In genomic region chr12:84388774-84389400, GRCm38 (mm10) we compare ENCODE assay signal across 12 mouse cellular contexts. TPM values are rescaled to one million over a fixed set of nuclear protein-coding genes. Genes with fewer than 3 reads are reported as not detected.
DNase-seq lines count a peak whose midpoint lies in the region; ATAC-seq and TF ChIP-seq lines count a peak whose summit lies in the region.
"Had no signal": no experiment of that assay in that cellular context is flagged by ENCODE, and none has a peak within 500 bp of the region (broad histone marks: within the 10 kb centered on the region; RNA-seq: fewer than 3 reads in every experiment).

No protein-coding gene starts in this region.

- no peaks in the 10 kb centered on the region; the same call in none of the 2 replicates for H3K36me3 ChIP-seq in heart, adult 2 months (ENCODE audit: control insufficient read depth, insufficient read depth, low read length)
- H3K36me3 ChIP-seq in lung, postnatal 0 days (ENCODE audit: insufficient read depth, low read length), result no peaks in the 10 kb centered on the region
- no peaks in the 10 kb centered on the region for H3K36me3 ChIP-seq in hindbrain, embryonic 11.5 days (ENCODE audit: control insufficient read depth, insufficient read depth, low read length)
- H3K36me3 ChIP-seq: forebrain, embryonic 15.5 days had no signal

- H3K4me3 ChIP-seq in heart, adult 2 months, result no peak overlapping the region
- no peak overlapping the region for H3K4me3 ChIP-seq in lung, postnatal 0 days (ENCODE audit: low read depth, low read length)
- H3K4me3 ChIP-seq in brown adipose tissue, adult 24 weeks (ENCODE audit: insufficient read depth, low read depth, low read length), result peak overlapping the region; percentile 24
- no peak overlapping the region for H3K4me3 ChIP-seq in hindbrain, embryonic 11.5 days (ENCODE audit: low read depth, low read length)
- H3K4me3 ChIP-seq: forebrain, embryonic 15.5 days; heart, embryonic 13.5 days; neural tube, embryonic 13.5 days had no signal

- no peaks in the 10 kb centered on the region for H3K9me3 ChIP-seq in lung, postnatal 0 days (ENCODE audit: low read length)
- H3K9me3 ChIP-seq in hindbrain, embryonic 11.5 days (ENCODE audit: control insufficient read depth, low read length), result no peaks in the 10 kb centered on the region
- H3K9me3 ChIP-seq: forebrain, embryonic 15.5 days; heart, embryonic 13.5 days; neural tube, embryonic 13.5 days had no signal

- peak overlapping the region; percentile 21; the same call in 1 of the 2 replicates for H3K4me2 ChIP-seq in lung, postnatal 0 days (replicated peaks; ENCODE audit: low read depth, low read length)
- H3K4me2 ChIP-seq in hindbrain, embryonic 11.5 days (replicated peaks; ENCODE audit: low read depth, low read length), result no peak overlapping the region
- H3K4me2 ChIP-seq: forebrain, embryonic 15.5 days; heart, embryonic 13.5 days; neural tube, embryonic 13.5 days had no signal

- DNase-seq in heart, adult 2 months, result no peak
- no peak for DNase-seq in heart, postnatal 36 days
- DNase-seq in lung, postnatal 0 days (ENCODE audit: low spot score), result peak; percentile 42
- DNase-seq in lung, postnatal 14 days, result no peak
- DNase-seq in adrenal gland, adult 8-10 months, result no peak
- DNase-seq in hindbrain, embryonic 11.5 days (ENCODE audit: low spot score), result no peak

- no peak for ATAC-seq in lung, postnatal 0 days
- ATAC-seq in neutrophil, adult 5-6 weeks (ENCODE audit: extremely low read depth, insufficient number of reproducible peaks, low FRiP score, poor library complexity, severe bottlenecking), result peak; percentile 62
- ATAC-seq in hindbrain, embryonic 11.5 days (ENCODE audit: low FRiP score), result no peak
- ATAC-seq: forebrain, embryonic 15.5 days had no signal

- no peaks in the 10 kb centered on the region for H3K79me2 ChIP-seq in heart, adult 2 months (replicated peaks; ENCODE audit: control insufficient read depth, insufficient read depth, low read length)

- WGBS in heart, adult 2 months, result 49% methylated on average over 14 of the region's 14 CpGs
- 47% methylated on average over 14 of the region's 14 CpGs for WGBS in lung, postnatal 0 days
- 75% methylated on average over 14 of the region's 14 CpGs for WGBS in hindbrain, embryonic 11.5 days

- H3K9ac ChIP-seq in heart, adult 2 months (ENCODE audit: low read depth, low read length), result no peak overlapping the region
- H3K9ac ChIP-seq in lung, postnatal 0 days (replicated peaks; ENCODE audit: low read depth), result no peak overlapping the region
- H3K9ac ChIP-seq in hindbrain, embryonic 11.5 days (ENCODE audit: low read depth, low read length), result no peak overlapping the region
- H3K9ac ChIP-seq: forebrain, embryonic 15.5 days; heart, embryonic 13.5 days; neural tube, embryonic 13.5 days had no signal

- no peak for TF ChIP-seq CTCF in heart, adult 2 months (IDR thresholded peaks at IDR 0.05)
- TF ChIP-seq CTCF in lung, postnatal 0 days (IDR thresholded peaks at IDR 0.05), result no peak

- TF ChIP-seq EP300 in heart, adult 2 months (IDR thresholded peaks at IDR 0.05; ENCODE audit: insufficient read depth, low read depth, low read length), result no peak
- no peak for TF ChIP-seq EP300 in lung, postnatal 0 days (IDR thresholded peaks at IDR 0.05)

- no peak for TF ChIP-seq POLR2A in heart, adult 2 months (IDR thresholded peaks at IDR 0.05; ENCODE audit: insufficient read depth, low read depth, low read length)

- peak overlapping the region; percentile 53 for H3K27ac ChIP-seq in heart, adult 2 months
- H3K27ac ChIP-seq in lung, postnatal 0 days (ENCODE audit: low read length), result no peak overlapping the region
- H3K27ac ChIP-seq in brown adipose tissue, adult 24 weeks (replicated peaks; ENCODE audit: low read depth, low read length), result peak overlapping the region; percentile 60
- H3K27ac ChIP-seq in hindbrain, embryonic 11.5 days (ENCODE audit: low read depth, low read length), result no peak overlapping the region
- H3K27ac ChIP-seq: forebrain, embryonic 15.5 days; heart, embryonic 13.5 days; neural tube, embryonic 13.5 days had no signal

- H3K4me1 ChIP-seq in heart, adult 2 months (ENCODE audit: control insufficient read depth, insufficient read depth, low read length), result peaks cover 5% of the 10 kb centered on the region
- no peaks in the 10 kb centered on the region for H3K4me1 ChIP-seq in lung, postnatal 0 days (ENCODE audit: insufficient read depth, low read depth, low read length)
- peaks cover 7% of the 10 kb centered on the region; the same call in 1 of the 2 replicates for H3K4me1 ChIP-seq in brown adipose tissue, adult 24 weeks (ENCODE audit: control insufficient read depth, insufficient read depth, insufficient read length, low read length)
- H3K4me1 ChIP-seq in hindbrain, embryonic 11.5 days (replicated peaks; ENCODE audit: control insufficient read depth, insufficient read depth, low read length), result no peaks in the 10 kb centered on the region
- H3K4me1 ChIP-seq: forebrain, embryonic 15.5 days; neural tube, embryonic 13.5 days had no signal

- no peaks in the 10 kb centered on the region for H3K27me3 ChIP-seq in heart, adult 2 months (ENCODE audit: control insufficient read depth, insufficient read depth, low read length)
- no peaks in the 10 kb centered on the region for H3K27me3 ChIP-seq in lung, postnatal 0 days (replicated peaks; ENCODE audit: insufficient read depth, low read length)
- H3K27me3 ChIP-seq in hindbrain, embryonic 11.5 days (ENCODE audit: control insufficient read depth, insufficient read depth, low read length), result no peaks in the 10 kb centered on the region
- H3K27me3 ChIP-seq: forebrain, embryonic 15.5 days; heart, embryonic 13.5 days; neural tube, embryonic 13.5 days had no signal

- intact Hi-C loops in heart, adult 2 months (cut with DNase I), result no loop called here
- intact Hi-C loops in heart, postnatal 36 days (cut with DNase I), result no loop called here

RNA-seq across cellular contexts. Expression of gene Entpd5, which starts 19.9 kb away (rescaled TPM):
- total RNA-seq in heart, adult 2 months (2021), result 10 to 100 TPM; 64.9 to 68.9 TPM
- 38.6 and 88.3 TPM in 2 replicates for polyA plus RNA-seq in heart, adult 2 months (2012; rRNA removed)
- 10 to 100 TPM; 61.6 to 68.2 TPM for total RNA-seq in heart, postnatal 36 days (2021)
- polyA plus RNA-seq in lung, postnatal 0 days (2015; fragmentation: Nextera tagmentation; extraction: Ambion mirVana), result 10.8 TPM in 2 replicates
- polyA plus RNA-seq in brown adipose tissue, adult 24 weeks (2012; ENCODE audit: insufficient read depth, insufficient read length, missing spikeins), result 78.5 and 97.3 TPM in 2 replicates
- 27.3 and 27.8 TPM in 2 replicates for total RNA-seq in neutrophil, adult 5-6 weeks (2017)
- 100 to 1,000 TPM; 101 to 157 (median 123) TPM for total RNA-seq in adrenal gland, adult 8-10 months (2022)
- 10.6 and 12.0 TPM in 2 replicates for polyA plus RNA-seq in hindbrain, embryonic 11.5 days (2014; fragmentation: Nextera tagmentation; extraction: Ambion mirVana)

RNA-seq across cellular contexts. Expression of gene Bbof1, which starts 20.0 kb away (rescaled TPM):
- total RNA-seq in heart, adult 2 months (2021), result 1 to 10 TPM; 1.7 to 2.0 TPM
- polyA plus RNA-seq in heart, adult 2 months (2012; rRNA removed), result 0.31 and 0.59 TPM in 2 replicates
- 1 to 10 TPM; 1.2 TPM for total RNA-seq in heart, postnatal 36 days (2021)
- 2.8 TPM in 2 replicates for polyA plus RNA-seq in lung, postnatal 0 days (2015; fragmentation: Nextera tagmentation; extraction: Ambion mirVana)
- 11.5 and 16.1 TPM in 2 replicates for polyA plus RNA-seq in brown adipose tissue, adult 24 weeks (2012; ENCODE audit: insufficient read depth, insufficient read length, missing spikeins)
- 1.6 and 2.3 TPM in 2 replicates for total RNA-seq in neutrophil, adult 5-6 weeks (2017)
- 1 to 10 TPM; 1.2 to 3.5 (median 2.0) TPM for total RNA-seq in adrenal gland, adult 8-10 months (2022)
- 1.5 and 2.4 TPM in 2 replicates for polyA plus RNA-seq in hindbrain, embryonic 11.5 days (2014; fragmentation: Nextera tagmentation; extraction: Ambion mirVana)
- polyA plus RNA-seq: small intestine, adult 2 months had no signal

RNA-seq across cellular contexts. Expression of gene Fam161b, which starts 27.3 kb away (rescaled TPM):
- 10 to 100 TPM in 1 of 2 experiments, 1 to 10 TPM in 1; 9.8 to 13.2 TPM for total RNA-seq in heart, adult 2 months (2021)
- 4.1 and 6.8 TPM in 2 replicates for polyA plus RNA-seq in heart, adult 2 months (2012; rRNA removed)
- total RNA-seq in heart, postnatal 36 days (2021), result 10 to 100 TPM in 1 of 2 experiments, 1 to 10 TPM in 1; 8.5 to 10.3 TPM
- polyA plus RNA-seq in lung, postnatal 0 days (2015; fragmentation: Nextera tagmentation; extraction: Ambion mirVana), result 2.4 and 3.1 TPM in 2 replicates
- 3.1 and 4.3 TPM in 2 replicates for polyA plus RNA-seq in brown adipose tissue, adult 24 weeks (2012; ENCODE audit: insufficient read depth, insufficient read length, missing spikeins)
- 1.7 and 2.4 TPM in 2 replicates for total RNA-seq in neutrophil, adult 5-6 weeks (2017)
- 1 to 10 TPM; 2.3 to 3.9 (median 3.3) TPM for total RNA-seq in adrenal gland, adult 8-10 months (2022)
- 8.7 and 11.2 TPM in 2 replicates for polyA plus RNA-seq in hindbrain, embryonic 11.5 days (2014; fragmentation: Nextera tagmentation; extraction: Ambion mirVana)

RNA-seq across cellular contexts. Expression of gene Coq6, which starts 27.4 kb away (rescaled TPM):
- total RNA-seq in heart, adult 2 months (2021), result 100 to 1,000 TPM in 1 of 2 experiments, 10 to 100 TPM in 1; 91.8 to 102 TPM
- 104 and 119 TPM in 2 replicates for polyA plus RNA-seq in heart, adult 2 months (2012; rRNA removed)
- 100 to 1,000 TPM; 105 to 114 TPM for total RNA-seq in heart, postnatal 36 days (2021)
- polyA plus RNA-seq in lung, postnatal 0 days (2015; fragmentation: Nextera tagmentation; extraction: Ambion mirVana), result 20.7 and 21.2 TPM in 2 replicates
- 153 and 163 TPM in 2 replicates for polyA plus RNA-seq in brown adipose tissue, adult 24 weeks (2012; ENCODE audit: insufficient read depth, insufficient read length, missing spikeins)
- total RNA-seq in neutrophil, adult 5-6 weeks (2017), result 5.6 and 8.1 TPM in 2 replicates
- 10 to 100 TPM; 35.6 to 54.7 (median 43.9) TPM for total RNA-seq in adrenal gland, adult 8-10 months (2022)
- 39.0 and 42.2 TPM in 2 replicates for polyA plus RNA-seq in hindbrain, embryonic 11.5 days (2014; fragmentation: Nextera tagmentation; extraction: Ambion mirVana)

RNA-seq across cellular contexts. Expression of gene Rnf113a2, which starts 28.1 kb away (rescaled TPM):
- 10 to 100 TPM in 1 of 2 experiments, 1 to 10 TPM in 1; 8.4 to 11.7 TPM for total RNA-seq in heart, adult 2 months (2021)
- polyA plus RNA-seq in heart, adult 2 months (2012; rRNA removed), result 3.7 and 6.6 TPM in 2 replicates
- 10 to 100 TPM; 11.7 to 12.1 TPM for total RNA-seq in heart, postnatal 36 days (2021)
- polyA plus RNA-seq in lung, postnatal 0 days (2015; fragmentation: Nextera tagmentation; extraction: Ambion mirVana), result 22.9 and 23.0 TPM in 2 replicates
- polyA plus RNA-seq in brown adipose tissue, adult 24 weeks (2012; ENCODE audit: insufficient read depth, insufficient read length, missing spikeins), result 11.2 and 14.2 TPM in 2 replicates
- total RNA-seq in neutrophil, adult 5-6 weeks (2017), result 42.5 and 51.9 TPM in 2 replicates
- total RNA-seq in adrenal gland, adult 8-10 months (2022), result 10 to 100 TPM; 15.0 to 19.2 (median 17.6) TPM
- 30.2 and 33.9 TPM in 2 replicates for polyA plus RNA-seq in hindbrain, embryonic 11.5 days (2014; fragmentation: Nextera tagmentation; extraction: Ambion mirVana)

Comparison
In these comparisons a context has a peak if more than half of its experiments do, and no peak if none do; other contexts are left out.
1. H3K27ac ChIP-seq: peak in heart, adult 2 months (single experiment) and brown adipose tissue, adult 24 weeks (single experiment); none in lung, postnatal 0 days (single experiment) and hindbrain, embryonic 11.5 days (single experiment).